Mouse (Mus musculus): ENCODE measurements around the gene Nabp2. TPM values are rescaled to one million over a fixed set of nuclear protein-coding genes. Genes with fewer than 3 reads are reported as not detected.

Nabp2 gene
- total and polyA plus RNA-seq, 2 experiments, result 12.9 to 22.3 TPM

- WGBS, result 78% methylated on average over 9 of the region's 9 CpGs
- Histone ChIP-seq H3K36me3 (ENCODE audit: control insufficient read depth, insufficient read depth, low read length) (no peaks in the 10 kb centered on the region), H3K27ac (replicated peaks; ENCODE audit: insufficient read depth, low read depth, low read length) (no peak overlapping the region), H3K79me2 (ENCODE audit: control insufficient read depth, insufficient read depth, low read length) (no peaks in the 10 kb centered on the region), H3K4me3 (ENCODE audit: insufficient read depth, low read depth, low read length) (no peak overlapping the region), H3K9ac (ENCODE audit: low read depth, low read length) (no peak overlapping the region), H3K4me1 (ENCODE audit: control insufficient read depth, insufficient read depth, low read length) (no peaks in the 10 kb centered on the region), H3K27me3 (ENCODE audit: control insufficient read depth, insufficient read depth, low read length) (no peaks in the 10 kb centered on the region)
- DNase-seq (ENCODE audit: extremely low read depth, low read depth, low spot score), result no peak
- TF ChIP-seq POLR2A (IDR thresholded peaks at IDR 0.05; ENCODE audit: extremely low read depth, insufficient read depth, low read length) (no peak), CTCF (IDR thresholded peaks at IDR 0.05; ENCODE audit: low read depth, low read length) (no peak)
Observed at GRCm38 (mm10) chr10:128401638-128402037, 9.7 kb downstream of the Nabp2 start.

- DNase-seq (ENCODE audit: extremely low read depth, low read depth, low spot score), result no peak
- 15% methylated on average over 2 of the region's 2 CpGs for WGBS
- no peaks in the 10 kb centered on the region for H3K79me2 ChIP-seq (ENCODE audit: control insufficient read depth, insufficient read depth, low read length)
- no peak within 1 kb of the TSS for H3K4me3 ChIP-seq (ENCODE audit: insufficient read depth, low read depth, low read length)
- H3K36me3 ChIP-seq (ENCODE audit: control insufficient read depth, insufficient read depth, low read length), result no peaks in the 10 kb centered on the region
- no peak within 1 kb of the TSS for H3K27ac ChIP-seq (replicated peaks; ENCODE audit: insufficient read depth, low read depth, low read length)
- H3K9ac ChIP-seq (ENCODE audit: low read depth, low read length), result no peak within 1 kb of the TSS
- H3K4me1 ChIP-seq (ENCODE audit: control insufficient read depth, insufficient read depth, low read length), result peaks cover 5% of the 10 kb centered on the region; the same call in 1 of the 2 replicates
- TF ChIP-seq CTCF (IDR thresholded peaks at IDR 0.05; ENCODE audit: low read depth, low read length), result no peak
- TF ChIP-seq POLR2A (IDR thresholded peaks at IDR 0.05; ENCODE audit: extremely low read depth, insufficient read depth, low read length), result no peak
- no peaks in the 10 kb centered on the region for H3K27me3 ChIP-seq (ENCODE audit: control insufficient read depth, insufficient read depth, low read length)
Observed at GRCm38 (mm10) chr10:128401056-128401455, 10.2 kb downstream of the Nabp2 start, which contains the start of gene Slc39a5. Gene Slc39a5 (minus strand): TSS chr10:128401229.

- H3K4me3 ChIP-seq (ENCODE audit: insufficient read depth, low read depth, low read length), result no peak overlapping the region
- H3K36me3 ChIP-seq (ENCODE audit: control insufficient read depth, insufficient read depth, low read length), result no peaks in the 10 kb centered on the region
- no peaks in the 10 kb centered on the region for H3K79me2 ChIP-seq (ENCODE audit: control insufficient read depth, insufficient read depth, low read length)
- TF ChIP-seq CTCF (IDR thresholded peaks at IDR 0.05; ENCODE audit: low read depth, low read length) (no peak), POLR2A (IDR thresholded peaks at IDR 0.05; ENCODE audit: extremely low read depth, insufficient read depth, low read length) (no peak)
- H3K9ac ChIP-seq (ENCODE audit: low read depth, low read length), result no peak overlapping the region
- H3K27ac ChIP-seq (replicated peaks; ENCODE audit: insufficient read depth, low read depth, low read length), result no peak overlapping the region
- H3K27me3 ChIP-seq (ENCODE audit: control insufficient read depth, insufficient read depth, low read length), result no peaks in the 10 kb centered on the region
- 56% methylated on average over 5 of the region's 5 CpGs for WGBS
- H3K4me1 ChIP-seq (ENCODE audit: control insufficient read depth, insufficient read depth, low read length), result peaks cover 11% of the 10 kb centered on the region; the same call in 1 of the 2 replicates
- no peak for DNase-seq (ENCODE audit: extremely low read depth, low read depth, low spot score)
Observed at GRCm38 (mm10) chr10:128400338-128400737, 11.0 kb downstream of the Nabp2 start.

GRCm38 (mm10) chr10:128397466-128397865 lies 13.8 kb downstream of the Nabp2 start:
- DNase-seq (ENCODE audit: extremely low read depth, low read depth, low spot score), result peak; percentile 64

GRCm38 (mm10) chr10:128396716-128397264 lies 14.5 kb downstream of the Nabp2 start:
- TF ChIP-seq POLR2A (IDR thresholded peaks at IDR 0.05; ENCODE audit: extremely low read depth, insufficient read depth, low read length) (no peak), CTCF (IDR thresholded peaks at IDR 0.05; ENCODE audit: low read depth, low read length) (no peak)
- no peaks in the 10 kb centered on the region for H3K79me2 ChIP-seq (ENCODE audit: control insufficient read depth, insufficient read depth, low read length)
- WGBS, result 61% methylated on average over 10 of the region's 10 CpGs
- DNase-seq (ENCODE audit: extremely low read depth, low read depth, low spot score), result no peak
- H3K9ac ChIP-seq (ENCODE audit: low read depth, low read length), result no peak overlapping the region
- H3K36me3 ChIP-seq (ENCODE audit: control insufficient read depth, insufficient read depth, low read length), result no peaks in the 10 kb centered on the region; the same call in 1 of the 2 replicates
- no peaks in the 10 kb centered on the region for H3K27me3 ChIP-seq (ENCODE audit: control insufficient read depth, insufficient read depth, low read length)
- no peak overlapping the region for H3K27ac ChIP-seq (replicated peaks; ENCODE audit: insufficient read depth, low read depth, low read length)
- H3K4me1 ChIP-seq (ENCODE audit: control insufficient read depth, insufficient read depth, low read length), result peaks cover 11% of the 10 kb centered on the region; the same call in 1 of the 2 replicates
- no peak overlapping the region for H3K4me3 ChIP-seq (ENCODE audit: insufficient read depth, low read depth, low read length)

More at GRCm38 (mm10) chr10:128397466-128397865, 13.8 kb downstream of the Nabp2 start:
- peaks cover 11% of the 10 kb centered on the region; the same call in 1 of the 2 replicates for H3K4me1 ChIP-seq (ENCODE audit: control insufficient read depth, insufficient read depth, low read length)
- H3K79me2 ChIP-seq (ENCODE audit: control insufficient read depth, insufficient read depth, low read length), result no peaks in the 10 kb centered on the region
- WGBS, result 49% methylated on average over 7 of the region's 7 CpGs
- no peak overlapping the region for H3K27ac ChIP-seq (replicated peaks; ENCODE audit: insufficient read depth, low read depth, low read length)
- H3K27me3 ChIP-seq (ENCODE audit: control insufficient read depth, insufficient read depth, low read length), result no peaks in the 10 kb centered on the region
- no peaks in the 10 kb centered on the region; the same call in 1 of the 2 replicates for H3K36me3 ChIP-seq (ENCODE audit: control insufficient read depth, insufficient read depth, low read length)
- TF ChIP-seq POLR2A (IDR thresholded peaks at IDR 0.05; ENCODE audit: extremely low read depth, insufficient read depth, low read length), result no peak
- no peak for TF ChIP-seq CTCF (IDR thresholded peaks at IDR 0.05; ENCODE audit: low read depth, low read length)
- no peak overlapping the region for H3K9ac ChIP-seq (ENCODE audit: low read depth, low read length)
- no peak overlapping the region for H3K4me3 ChIP-seq (ENCODE audit: insufficient read depth, low read depth, low read length)

All from liver, adult 2 months (tissue).